Mouse (Mus musculus) CH12.LX (cell line): ENCODE measurements around the gene Hist2h2ac. TPM values are rescaled to one million over a fixed set of nuclear protein-coding genes. Genes with fewer than 3 reads are reported as not detected.
"Not testable (repeated sequence)": the region's sequence is repeated elsewhere in the genome, so short reads cannot be mapped to it uniquely, and the experiment has no call there.

ENCODE experiments used
- DNase-seq: peaks from one replicate; pipeline ENCODE4 v3.0.0-alpha.2; 2013; ENCODE audit errors: extremely low read depth
- H3K27ac ChIP-seq: 2 replicates; pipeline ENCODE4 v1.5.1; 2012; ENCODE audit warnings: low read depth, mild to moderate bottlenecking, control low read depth, moderate library complexity; ENCODE audit not compliant: insufficient read depth
- H3K27me3 ChIP-seq: replicated peaks from 2 replicates; pipeline ENCODE3; 2012; ENCODE audit warnings: inconsistent platforms
- H3K36me3 ChIP-seq, 2 experiments: replicated peaks in 1 of 2; 2 replicates each; pipeline versions ENCODE3 to v1.6.1; 2012; ENCODE audit warnings: inconsistent platforms in 1 of 2, low read length in 1 of 2, mild to moderate bottlenecking in 1 of 2, mixed read lengths in 1 of 2, moderate library complexity in 1 of 2; ENCODE audit not compliant: control insufficient read depth in 1 of 2, insufficient read depth in 1 of 2
- H3K4me1 ChIP-seq, 2 experiments: 2 replicates each; pipeline ENCODE4 v1.6.1; 2012; ENCODE audit warnings: inconsistent platforms in 1 of 2, moderate library complexity in 1 of 2; ENCODE audit not compliant: insufficient read depth in 2 of 2, control insufficient read depth in 1 of 2
- H3K4me2 ChIP-seq: 2 replicates; pipeline ENCODE4 v1.6.1; 2012; ENCODE audit warnings: low read depth, mild to moderate bottlenecking, control low read depth; ENCODE audit not compliant: poor library complexity, insufficient read depth, severe bottlenecking
- H3K4me3 ChIP-seq, 3 experiments: fragments of 150-350 bp in 1 of 3; sonication (generic) in 1 of 3; replicated peaks in 1 of 3; 2 replicates each; pipeline versions ENCODE3 to v1.5.1; 2011 to 2012; ENCODE audit warnings: low read depth in 2 of 3, low read length in 2 of 3, mild to moderate bottlenecking in 2 of 3, moderate library complexity in 2 of 3, control low read depth in 1 of 3, improper control_type of control experiment in 1 of 3, inconsistent platforms in 1 of 3, mixed read lengths in 1 of 3; ENCODE audit not compliant: poor library complexity in 1 of 3
- H3K79me2 ChIP-seq: replicated peaks from 2 replicates; pipeline ENCODE4 v1.6.1; 2012; ENCODE audit warnings: mild to moderate bottlenecking, moderate library complexity; ENCODE audit not compliant: control insufficient read depth, poor library complexity, insufficient read depth, severe bottlenecking; ENCODE audit errors: extremely low read depth
- H3K9ac ChIP-seq: 2 replicates; pipeline ENCODE4 v1.6.1; 2012; ENCODE audit warnings: low read depth, mild to moderate bottlenecking, control low read depth, moderate library complexity; ENCODE audit not compliant: insufficient read depth
- H3K9me3 ChIP-seq: replicated peaks from 2 replicates; pipeline ENCODE3; 2012; ENCODE audit warnings: low read length, inconsistent platforms, mixed read lengths
- BHLHE40 ChIP-seq: IDR thresholded peaks from 2 replicates; pipeline ENCODE4 v1.6.1; 2011; ENCODE audit warnings: mild to moderate bottlenecking, low read depth, low read length, improper control_type of control experiment
- CHD1 ChIP-seq: IDR thresholded peaks from 2 replicates; pipeline ENCODE4 v1.6.1; 2012; ENCODE audit warnings: low read depth, low read length, improper control_type of control experiment, inconsistent platforms
- CHD2 ChIP-seq: IDR thresholded peaks from 2 replicates; pipeline ENCODE4 v1.6.1; 2011; ENCODE audit warnings: low read length, improper control_type of control experiment
- CTCF ChIP-seq, 2 experiments: IDR thresholded peaks in 1 of 2; conservative IDR thresholded peaks in 1 of 2; 2 replicates each; pipeline ENCODE4 v1.5.1; 2011 to 2012; ENCODE audit warnings: low read depth in 2 of 2, low read length in 2 of 2, improper control_type of control experiment in 1 of 2, inconsistent platforms in 1 of 2, mild to moderate bottlenecking in 1 of 2, moderate library complexity in 1 of 2
- E2F4 ChIP-seq: IDR thresholded peaks from 2 replicates; pipeline ENCODE4 v1.6.1; 2011; ENCODE audit warnings: low read depth, low read length, improper control_type of control experiment; ENCODE audit not compliant: insufficient replicate concordance
- EP300 ChIP-seq: IDR thresholded peaks from 2 replicates; pipeline ENCODE4 v1.6.1; 2011; ENCODE audit warnings: low read length, improper control_type of control experiment
- ETS1 ChIP-seq: conservative IDR thresholded peaks from 2 replicates; pipeline ENCODE4 v1.6.1; 2012; ENCODE audit warnings: low read depth, mild to moderate bottlenecking, inconsistent platforms, low read length, improper control_type of control experiment, moderate library complexity
- HCFC1 ChIP-seq: IDR thresholded peaks from 2 replicates; pipeline ENCODE4 v1.6.1; 2012; ENCODE audit warnings: low read depth, mild to moderate bottlenecking, inconsistent platforms, low read length, improper control_type of control experiment
- IRF4 ChIP-seq: IDR thresholded peaks from 2 replicates; pipeline ENCODE4 v1.6.1; 2014; ENCODE audit warnings: low read depth, mild to moderate bottlenecking, inconsistent platforms, low read length, improper control_type of control experiment
- JUND ChIP-seq: conservative IDR thresholded peaks from 2 replicates; pipeline ENCODE4 v1.6.1; 2011; ENCODE audit warnings: low read depth, low read length, improper control_type of control experiment
- KAT2A ChIP-seq: IDR thresholded peaks from 2 replicates; pipeline ENCODE4 v1.6.1; 2012; ENCODE audit warnings: low read length, improper control_type of control experiment, inconsistent platforms; ENCODE audit not compliant: insufficient replicate concordance
- MAFK ChIP-seq: IDR thresholded peaks from 2 replicates; pipeline ENCODE4 v1.6.1; 2011; ENCODE audit warnings: low read length, improper control_type of control experiment; ENCODE audit not compliant: insufficient replicate concordance
- MAX ChIP-seq: IDR thresholded peaks from 2 replicates; pipeline ENCODE4 v1.6.1; 2011; ENCODE audit warnings: low read length, improper control_type of control experiment
- MAZ ChIP-seq: IDR thresholded peaks from 2 replicates; pipeline ENCODE4 v1.6.1; 2012; ENCODE audit warnings: low read depth, mild to moderate bottlenecking, inconsistent platforms, low read length, improper control_type of control experiment, moderate library complexity
- MEF2A ChIP-seq: IDR thresholded peaks from 2 replicates; pipeline ENCODE4 v1.6.1; 2014; ENCODE audit warnings: low read depth, mild to moderate bottlenecking, inconsistent platforms, low read length, improper control_type of control experiment, borderline replicate concordance
- MXI1 ChIP-seq: IDR thresholded peaks from 2 replicates; pipeline ENCODE4 v1.6.1; 2011; ENCODE audit warnings: mild to moderate bottlenecking, low read depth, low read length, improper control_type of control experiment
- NELFE ChIP-seq: IDR thresholded peaks from 2 replicates; pipeline ENCODE4 v1.6.1; 2011; ENCODE audit warnings: low read depth, low read length, improper control_type of control experiment
- NRF1 ChIP-seq: IDR thresholded peaks from 2 replicates; pipeline ENCODE4 v1.6.1; 2014; ENCODE audit warnings: low read depth, mild to moderate bottlenecking, inconsistent platforms, low read length, improper control_type of control experiment, moderate library complexity
- PAX5 ChIP-seq: IDR thresholded peaks from 2 replicates; pipeline ENCODE4 v1.6.1; 2012; ENCODE audit warnings: low read length, inconsistent platforms, mixed read lengths
- POLR2A ChIP-seq: IDR thresholded peaks from 2 replicates; pipeline ENCODE4 v1.6.1; 2011; ENCODE audit warnings: low read depth, mild to moderate bottlenecking, improper control_type of control experiment, low read length
- POLR2AphosphoS2 ChIP-seq: IDR thresholded peaks from 2 replicates; pipeline ENCODE4 v1.6.1; 2011; ENCODE audit warnings: low read depth, low read length, improper control_type of control experiment
- RAD21 ChIP-seq: IDR thresholded peaks from 2 replicates; pipeline ENCODE4 v1.6.1; 2011; ENCODE audit warnings: low read depth, mild to moderate bottlenecking, low read length, improper control_type of control experiment, moderate library complexity
- SIN3A ChIP-seq: IDR thresholded peaks from 2 replicates; pipeline ENCODE4 v1.6.1; 2012; ENCODE audit warnings: low read length, improper control_type of control experiment, inconsistent platforms
- SMC3 ChIP-seq: IDR thresholded peaks from 2 replicates; pipeline ENCODE4 v1.6.1; 2011; ENCODE audit warnings: low read depth, low read length, improper control_type of control experiment
- TCF12 ChIP-seq: IDR thresholded peaks from 2 replicates; pipeline ENCODE4 v1.6.1; 2014; ENCODE audit warnings: low read depth, mild to moderate bottlenecking, inconsistent platforms, low read length, improper control_type of control experiment
- USF1 ChIP-seq: IDR thresholded peaks from 2 replicates; pipeline ENCODE4 v1.6.1; 2014; ENCODE audit warnings: low read depth, mild to moderate bottlenecking, inconsistent platforms, low read length, improper control_type of control experiment
- ZC3H11A ChIP-seq: IDR thresholded peaks from 2 replicates; pipeline ENCODE4 v1.6.1; 2012; ENCODE audit warnings: low read depth, mild to moderate bottlenecking, inconsistent platforms, low read length, improper control_type of control experiment
- ZKSCAN1 ChIP-seq: IDR thresholded peaks from 2 replicates; pipeline ENCODE4 v1.6.1; 2012; ENCODE audit warnings: low read depth, inconsistent platforms, low read length, improper control_type of control experiment, borderline replicate concordance
- ZMIZ1 ChIP-seq: IDR thresholded peaks from 2 replicates; pipeline ENCODE4 v1.6.1; 2012; ENCODE audit warnings: low read depth, mild to moderate bottlenecking, inconsistent platforms, low read length, improper control_type of control experiment
- dilution Hi-C: fragments of 300-500 bp; cut with MboI; formaldehyde crosslinking; loops from 2 replicates; pipeline ENCODE4 v1.14.3; 2020; ENCODE audit warnings: low sequenced_read_pairs; ENCODE audit not compliant: extremely low pct_unique_long_range_greater_than_20kb, extremely low pct_ligation_motif_present
- in situ Hi-C: fragments of 300-500 bp; cut with MboI; formaldehyde crosslinking; loops from 3 replicates; pipeline ENCODE4 v1.14.3; 2019; ENCODE audit warnings: low sequenced_read_pairs, low pct_ligation_motif_present, low pct_unique_long_range_greater_than_20kb, mixed read lengths
- polyA plus RNA-seq: library from polyadenylated mRNA; unstranded; fragments of >175 nt; gene quantifications from 2 replicates; pipeline ENCODE4 v1.2.1, GENCODE M21; 2012; ENCODE audit warnings: low read depth; ENCODE audit not compliant: insufficient read length
- total RNA-seq, 2 experiments: library from RNA; depleted of rRNA; stranded (reverse); fragments of 300-350 nt in 1 of 2; fragments of >200 nt in 1 of 2; gene quantifications; 2 replicates each; pipeline ENCODE4 v1.2.3; 2012 to 2014

The Hist2h2ac gene
- total and polyA plus RNA-seq, 3 experiments = 1.5 to 1,185 (median 53.9) TPM

- Histone ChIP-seq H3K4me1 (peaks cover 6 to 38% of the 10 kb centered on the region in 2 experiments), H3K4me3 (peak overlapping the region; percentile 62 to 75 (median 73)), H3K27ac (peak overlapping the region; percentile 99)
- H3K27me3 ChIP-seq = not testable (repeated sequence)
- TF ChIP-seq POLR2AphosphoS2 (peak; percentile 99), NELFE (peak; percentile 68; the same call in 1 of the 2 replicates), CHD1 (peak; percentile 68; the same call in 1 of the 2 replicates), NRF1 (0 out of 2 replicates have a peak, but pooled peaks have one; percentile 32), MEF2A (0 out of 2 replicates have a peak, but pooled peaks have one; percentile 6), POLR2A (peak; percentile 90), ZMIZ1 (peak; percentile 85; the same call in 1 of the 2 replicates)
- TF ChIP-seq, all 38 proteins: peak for 7; not testable (repeated sequence) for 31
- peak; percentile 69 for DNase-seq
- H3K36me3 ChIP-seq, H3K9me3 ChIP-seq, dilution Hi-C loops: not testable (repeated sequence)
- Histone ChIP-seq H3K79me2 (peaks cover 16% of the 10 kb centered on the region), H3K9ac (peak overlapping the region; percentile 99), H3K4me2 (peak overlapping the region; percentile 42)
- in situ Hi-C loops = loop anchor here (10.0 kb wide), 2 partner anchors 255 to 565 kb away; partner anchors contain the start of gene Mcl1
Observed at GRCm38 (mm10) chr3:96220131-96220764, 432 bp downstream of the Hist2h2ac start.

GRCm38 (mm10) chr3:96219661-96220130 lies 984 bp downstream of the Hist2h2ac start, which contains the start of the genes Bola1 and Hist2h2ab:
TSS of gene Bola1 (minus strand) at chr3:96219709.
TSS of gene Hist2h2ab (plus strand) at chr3:96219865.
- dilution Hi-C loops = no loop called here
- in situ Hi-C loops = loop anchor here (10.0 kb wide), 2 partner anchors 255 to 565 kb away; partner anchors contain the start of gene Mcl1
- Histone ChIP-seq H3K79me2 (peaks cover 16% of the 10 kb centered on the region), H3K27me3 (no peaks in the 10 kb centered on the region), H3K9ac (peak within 1 kb of the TSS; percentile 99), H3K4me1 (peaks cover 2 to 32% of the 10 kb centered on the region in 2 experiments; a peak in 3 of 4 replicates), H3K4me3 (peak within 1 kb of the TSS; percentile 62 to 75 (median 73)), H3K36me3 (no peaks in the 10 kb centered on the region), H3K27ac (peak within 1 kb of the TSS; percentile 99), H3K9me3 (no peaks in the 10 kb centered on the region), H3K4me2 (peak within 1 kb of the TSS; percentile 86)
- peak; percentile 88 for DNase-seq
- TF ChIP-seq TCF12 (peak; percentile 63; the same call in 1 of the 2 replicates), NELFE (peak; percentile 83), CHD1 (peak; percentile 42; the same call in 1 of the 2 replicates), HCFC1 (peak; percentile 68), ETS1 (peak; percentile 9; the same call in 1 of the 2 replicates), PAX5 (no peak), JUND (0 out of 2 replicates have a peak, but pooled peaks have one; percentile 7), NRF1 (peak; percentile 75), MXI1 (peak; percentile 85), IRF4 (peak; percentile 41; the same call in 1 of the 2 replicates), POLR2A (peak; percentile 89), BHLHE40 (peak; percentile 31; the same call in 1 of the 2 replicates), USF1 (no peak), MAFK (0 out of 2 replicates have a peak, but pooled peaks have one; percentile 37), MAX (peak; percentile 77), CHD2 (peak; percentile 10; the same call in 1 of the 2 replicates), E2F4 (0 out of 2 replicates have a peak, but pooled peaks have one; percentile 54), KAT2A (0 out of 2 replicates have a peak, but pooled peaks have one; percentile 59), RAD21 (no peak), ZMIZ1 (peak; percentile 95; the same call in 1 of the 2 replicates), MEF2A (0 out of 2 replicates have a peak, but pooled peaks have one; percentile 18), ZC3H11A (no peak), MAZ (peak; percentile 88), EP300 (peak; percentile 41; the same call in 1 of the 2 replicates), ZKSCAN1 (no peak), SMC3 (no peak), CTCF (conservative IDR thresholded peaks at IDR 0.05 in 1 of 2, IDR thresholded peaks at IDR 0.05 in 1 of 2; ENCODE audit: low read depth in 2 of 2, low read length in 2 of 2) (no peak), SIN3A (peak; percentile 64; the same call in 1 of the 2 replicates)
